Mouse (Mus musculus) neural tube, embryonic 13.5 days (tissue): Measurements from ENCODE around the gene Hspa2. TPM values are rescaled to one million over a fixed set of nuclear protein-coding genes. Genes with fewer than 3 reads are reported as not detected.

Experiments
- ATAC-seq: fragments of 200-750 bp; cut with Nextera tagmentation; 2 replicates; pipeline ENCODE4 v1.8.0; 2017; ENCODE audit warnings: low read depth, mild to moderate bottlenecking, moderate TSS enrichment, moderate library complexity
- H3K27ac ChIP-seq: fragments of 300-500 bp; sonication (generic); replicated peaks from 2 replicates; pipeline ENCODE4 v1.5.1; 2015; ENCODE audit warnings: moderate library complexity, mild to moderate bottlenecking, inconsistent platforms
- H3K27me3 ChIP-seq: fragments of 300-500 bp; sonication (generic); 2 replicates; pipeline ENCODE4 v1.6.1; 2015; ENCODE audit warnings: mild to moderate bottlenecking, inconsistent platforms
- H3K36me3 ChIP-seq: fragments of 300-500 bp; sonication (generic); 2 replicates; pipeline ENCODE4 v1.6.1; 2015; ENCODE audit warnings: mild to moderate bottlenecking, inconsistent platforms
- H3K4me1 ChIP-seq: fragments of 300-500 bp; sonication (generic); replicated peaks from 2 replicates; pipeline ENCODE4 v1.6.1; 2015; ENCODE audit warnings: inconsistent platforms
- H3K4me2 ChIP-seq: fragments of 300-500 bp; sonication (generic); 2 replicates; pipeline ENCODE4 v1.6.1; 2015; ENCODE audit warnings: inconsistent platforms, mild to moderate bottlenecking, moderate library complexity
- H3K4me3 ChIP-seq: fragments of 300-500 bp; sonication (generic); 2 replicates; pipeline ENCODE4 v1.5.1; 2015; ENCODE audit warnings: mild to moderate bottlenecking, inconsistent platforms
- H3K9ac ChIP-seq: fragments of 300-500 bp; sonication (generic); 2 replicates; pipeline ENCODE4 v1.6.1; 2015; ENCODE audit warnings: moderate library complexity, mild to moderate bottlenecking, inconsistent platforms
- H3K9me3 ChIP-seq: fragments of 300-500 bp; sonication (generic); 2 replicates; pipeline ENCODE4 v1.6.1; 2016; ENCODE audit warnings: inconsistent platforms
- whole genome bisulfite sequencing: fragments of 180-500 bp; shearing (Covaris S2); methylation state at CpG from one replicate; pipeline ENCODE4 v1.1.7; 2015; 5-methylcytosine and 5-hydroxymethylcytosine counted together
- polyA plus RNA-seq: library from polyadenylated mRNA; unstranded; fragments of >200 nt; fragmentation: Nextera tagmentation; extraction: Ambion mirVana; gene quantifications from 2 replicates; pipeline ENCODE4 v1.2.1, GENCODE M21; 2015

Hspa2 gene
- polyA plus RNA-seq, 1 experiment from 2014 or later, result 4.6 TPM

DNA sequence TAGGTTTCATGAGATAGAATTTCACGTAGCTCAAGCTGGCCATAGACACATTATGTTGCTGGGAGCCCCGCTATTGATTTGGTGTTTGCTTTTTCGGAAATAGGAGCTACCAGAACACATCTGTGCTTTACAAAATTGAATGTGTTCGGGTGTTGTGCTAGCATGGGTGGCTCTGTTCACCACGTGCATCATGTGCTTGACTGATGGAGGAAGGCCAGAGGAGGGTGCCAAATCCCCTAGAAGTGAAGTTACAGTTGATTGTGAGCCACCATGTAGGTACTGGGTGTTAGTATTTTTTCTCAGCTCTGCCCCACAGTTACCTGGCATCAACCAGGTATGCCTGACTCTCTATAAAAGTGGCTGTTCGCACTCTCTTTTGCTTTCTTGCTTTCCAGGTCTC lies 40.9 kb downstream of the Hspa2 start:
- Histone ChIP-seq H3K27ac (no peak overlapping the region), H3K9ac (no peak overlapping the region), H3K4me2 (no peak overlapping the region), H3K4me1 (no peaks in the 10 kb centered on the region), H3K9me3 (no peaks in the 10 kb centered on the region), H3K4me3 (no peak overlapping the region), H3K36me3 (no peaks in the 10 kb centered on the region), H3K27me3 (no peaks in the 10 kb centered on the region)
- no peak for ATAC-seq
- WGBS, result 86% methylated on average over 6 of the region's 6 CpGs

- Histone ChIP-seq H3K4me2 (no peak overlapping the region), H3K27ac (no peak overlapping the region), H3K27me3 (no peaks in the 10 kb centered on the region), H3K9me3 (no peaks in the 10 kb centered on the region), H3K4me1 (no peaks in the 10 kb centered on the region), H3K9ac (no peak overlapping the region), H3K36me3 (no peaks in the 10 kb centered on the region), H3K4me3 (no peak overlapping the region)
- ATAC-seq, result no peak
- 80% methylated on average over 11 of the region's 11 CpGs for WGBS
Measured at GRCm38 (mm10) chr12:76446201-76446600, 42.2 kb downstream of the Hspa2 start.

- Histone ChIP-seq H3K4me3 (no peak overlapping the region), H3K4me2 (no peak overlapping the region), H3K4me1 (no peaks in the 10 kb centered on the region), H3K9ac (no peak overlapping the region), H3K36me3 (no peaks in the 10 kb centered on the region), H3K27me3 (no peaks in the 10 kb centered on the region), H3K27ac (no peak overlapping the region), H3K9me3 (no peaks in the 10 kb centered on the region)
- WGBS, result 84% methylated on average over 6 of the region's 6 CpGs
- no peak for ATAC-seq
Measured at GRCm38 (mm10) chr12:76448127-76448526, 44.2 kb downstream of the Hspa2 start.

DNA sequence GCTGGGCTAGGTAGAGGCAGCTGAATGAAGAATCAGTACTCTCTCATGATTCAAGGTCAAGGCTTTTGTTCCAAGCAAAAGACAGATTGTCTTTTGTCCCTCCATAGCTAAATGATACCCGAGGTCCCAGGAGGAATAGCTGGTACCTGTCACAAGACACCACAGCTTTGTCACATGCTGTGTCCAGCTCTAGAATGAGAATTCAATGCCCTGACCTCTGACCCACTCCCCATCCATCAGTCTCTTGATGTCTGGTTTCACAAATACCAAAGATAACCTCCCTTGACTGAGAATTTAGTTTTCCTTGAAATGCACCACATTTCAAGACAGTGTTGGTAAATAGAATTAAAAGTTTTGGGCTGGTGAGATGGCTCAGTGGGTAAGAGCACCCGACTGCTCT lies 48.2 kb downstream of the Hspa2 start:
- no peak for ATAC-seq
- H3K9me3 ChIP-seq, result no peaks in the 10 kb centered on the region
- 53% methylated on average over 2 of the region's 2 CpGs for WGBS

More for the DNA sequence above, 48.2 kb downstream of the Hspa2 start:
- Histone ChIP-seq H3K4me1 (0 out of 2 replicates have a peak, but pooled peaks cover 5% of the 10 kb centered on the region), H3K4me2 (no peak overlapping the region), H3K36me3 (no peaks in the 10 kb centered on the region), H3K27ac (no peak overlapping the region), H3K27me3 (no peaks in the 10 kb centered on the region), H3K4me3 (no peak overlapping the region), H3K9ac (no peak overlapping the region)

Other genes with a start within 250 kb of the Hspa2 start
- gene Esr2, start 226.9 kb upstream of the Hspa2 start, polyA plus RNA-seq, result 0.10 and 0.27 TPM in 2 replicates
- gene Tex21, start 157.4 kb upstream of the Hspa2 start, polyA plus RNA-seq, result not detected in 2 replicates
- 23.1 and 25.5 TPM in 2 replicates for gene Mthfd1, start 148.9 kb upstream of the Hspa2 start, polyA plus RNA-seq
- 7.4 and 7.6 TPM in 2 replicates for gene Akap5, start 79.3 kb upstream of the Hspa2 start, polyA plus RNA-seq
- 15.6 and 18.2 TPM in 2 replicates for gene Zbtb25, start 34.6 kb upstream of the Hspa2 start, polyA plus RNA-seq
- 4.7 and 5.1 TPM in 2 replicates for gene Zbtb1, start 33.9 kb upstream of the Hspa2 start, polyA plus RNA-seq
- gene Ppp1r36, start 13.4 kb downstream of the Hspa2 start, polyA plus RNA-seq, result 0.17 and 1.2 TPM in 2 replicates
- 1.7 and 2.8 TPM in 2 replicates for gene Plekhg3, start 126.7 kb downstream of the Hspa2 start, polyA plus RNA-seq